Comparison of ENCODE assay signal across 9 mouse cellular contexts in genomic region chr14:79843135-79843550, GRCm38 (mm10).
DNase-seq lines count a peak whose midpoint lies in the region; ATAC-seq and TF ChIP-seq lines count a peak whose summit lies in the region.
"Had no signal": no experiment of that assay in that cellular context is flagged by ENCODE, and none has a peak within 500 bp of the region (broad histone marks: within the 10 kb centered on the region; RNA-seq: fewer than 3 reads in every experiment).

No protein-coding gene starts in this region.

- no peak overlapping the region for H3K4me3 ChIP-seq in kidney, embryonic 14.5 days (ENCODE audit: low read length)
- H3K4me3 ChIP-seq in ES-Bruce4 (ENCODE audit: low read depth, low read length): no peak overlapping the region
- no peak overlapping the region for H3K4me3 ChIP-seq in hindbrain, embryonic 15.5 days
- H3K4me3 ChIP-seq in neural tube, embryonic 11.5 days (ENCODE audit: low read depth, low read length): no peak overlapping the region
- H3K4me3 ChIP-seq: megakaryocyte, embryonic 14.5 days had no signal

- 20% methylated on average over 13 of the region's 13 CpGs for WGBS in kidney, embryonic 14.5 days
- 8% methylated on average over 13 of the region's 13 CpGs for WGBS in hindbrain, embryonic 15.5 days
- WGBS in neural tube, embryonic 11.5 days: 6% methylated on average over 13 of the region's 13 CpGs

- no peak for TF ChIP-seq EP300 in ES-Bruce4 (IDR thresholded peaks at IDR 0.05; ENCODE audit: insufficient read depth, low read depth, low read length)

- H3K4me2 ChIP-seq in kidney, embryonic 14.5 days (replicated peaks; ENCODE audit: low read depth, low read length): no peak overlapping the region
- H3K4me2 ChIP-seq in hindbrain, embryonic 15.5 days: peak overlapping the region; percentile 16; the same call in 1 of the 2 replicates
- no peak overlapping the region for H3K4me2 ChIP-seq in neural tube, embryonic 11.5 days (ENCODE audit: low read depth)

- no peaks in the 10 kb centered on the region for H3K27me3 ChIP-seq in kidney, embryonic 14.5 days (ENCODE audit: control insufficient read depth, insufficient read depth, low read length)
- H3K27me3 ChIP-seq in ES-Bruce4 (ENCODE audit: control insufficient read depth, insufficient read depth, low read length, poor library complexity, severe bottlenecking): no peaks in the 10 kb centered on the region
- no peaks in the 10 kb centered on the region for H3K27me3 ChIP-seq in hindbrain, embryonic 15.5 days
- H3K27me3 ChIP-seq in neural tube, embryonic 11.5 days (ENCODE audit: control insufficient read depth, insufficient read depth, low read length): no peaks in the 10 kb centered on the region
- H3K27me3 ChIP-seq: megakaryocyte, embryonic 14.5 days had no signal

- no peak overlapping the region for H3K27ac ChIP-seq in kidney, embryonic 14.5 days (ENCODE audit: low read depth, low read length)
- no peak overlapping the region for H3K27ac ChIP-seq in ES-Bruce4 (ENCODE audit: insufficient read depth, low read length)
- no peak overlapping the region for H3K27ac ChIP-seq in hindbrain, embryonic 15.5 days (replicated peaks)
- H3K27ac ChIP-seq in neural tube, embryonic 11.5 days (ENCODE audit: low read depth, low read length): 0 out of 2 replicates have a peak overlapping the region, but pooled peaks have one; percentile 35

- peak; percentile 44 for TF ChIP-seq CTCF in ES-Bruce4 (IDR thresholded peaks at IDR 0.05; ENCODE audit: low read depth, low read length)

- ATAC-seq in kidney, embryonic 14.5 days (ENCODE audit: low FRiP score, low TSS enrichment): no peak
- ATAC-seq in hindbrain, embryonic 15.5 days (ENCODE audit: low FRiP score, low read depth): peak; percentile 69; the same call in 1 of the 2 replicates
- peak; percentile 77; the same call in 1 of the 2 replicates for ATAC-seq in neural tube, embryonic 11.5 days (ENCODE audit: insufficient read depth, low FRiP score, low TSS enrichment)

- H3K36me3 ChIP-seq in kidney, embryonic 14.5 days (ENCODE audit: control insufficient read depth, insufficient read depth, low read length): no peaks in the 10 kb centered on the region
- H3K36me3 ChIP-seq in ES-Bruce4 (ENCODE audit: control insufficient read depth, insufficient read depth, low read length, poor library complexity, severe bottlenecking): no peaks in the 10 kb centered on the region
- H3K36me3 ChIP-seq in hindbrain, embryonic 15.5 days: no peaks in the 10 kb centered on the region
- H3K36me3 ChIP-seq in neural tube, embryonic 11.5 days (ENCODE audit: control insufficient read depth, insufficient read depth, low read length): no peaks in the 10 kb centered on the region

- no peak overlapping the region for H3K9ac ChIP-seq in kidney, embryonic 14.5 days (ENCODE audit: low read depth, low read length)
- no peak overlapping the region for H3K9ac ChIP-seq in ES-Bruce4 (ENCODE audit: low read depth, poor library complexity, severe bottlenecking)
- H3K9ac ChIP-seq in hindbrain, embryonic 15.5 days: no peak overlapping the region
- no peak overlapping the region for H3K9ac ChIP-seq in neural tube, embryonic 11.5 days (ENCODE audit: low read length)

- H3K4me1 ChIP-seq in kidney, embryonic 14.5 days (ENCODE audit: control insufficient read depth, insufficient read depth, low read length): no peaks in the 10 kb centered on the region
- no peaks in the 10 kb centered on the region for H3K4me1 ChIP-seq in ES-Bruce4 (ENCODE audit: control insufficient read depth, insufficient read depth, low read length)
- peaks cover 1% of the 10 kb centered on the region for H3K4me1 ChIP-seq in hindbrain, embryonic 15.5 days (replicated peaks)
- H3K4me1 ChIP-seq in neural tube, embryonic 11.5 days (ENCODE audit: control insufficient read depth, insufficient read depth, low read length): no peaks in the 10 kb centered on the region
- H3K4me1 ChIP-seq: megakaryocyte, embryonic 14.5 days had no signal

- H3K9me3 ChIP-seq in kidney, embryonic 14.5 days (ENCODE audit: control insufficient read depth, low read length): no peaks in the 10 kb centered on the region
- H3K9me3 ChIP-seq in ES-Bruce4 (replicated peaks; ENCODE audit: control insufficient read depth, insufficient read depth, low read length, poor library complexity, severe bottlenecking): no peaks in the 10 kb centered on the region
- no peaks in the 10 kb centered on the region for H3K9me3 ChIP-seq in hindbrain, embryonic 15.5 days
- no peaks in the 10 kb centered on the region for H3K9me3 ChIP-seq in neural tube, embryonic 11.5 days (ENCODE audit: control insufficient read depth, low read length)

- no peak for TF ChIP-seq POLR2A in ES-Bruce4 (IDR thresholded peaks at IDR 0.05; ENCODE audit: insufficient read depth, low read length)

- peak; percentile 38 for DNase-seq in kidney, adult 18-20 months
- DNase-seq in cerebellum, postnatal 10 days: peak; percentile 77 to 81
- peak; percentile 63 for DNase-seq in neural tube, embryonic 11.5 days (ENCODE audit: low spot score)
- no peak for DNase-seq in thymus, postnatal 14 days
- no peak for DNase-seq in urinary bladder, postnatal 36 days (ENCODE audit: low spot score in 2 of 2)

Comparison
In these comparisons a context has a peak if more than half of its experiments do, and no peak if none do; other contexts are left out.
1. DNase-seq: peak in kidney, adult 18-20 months (single experiment), cerebellum, postnatal 10 days (2 of 2) and neural tube, embryonic 11.5 days (single experiment); none in thymus, postnatal 14 days (single experiment) and urinary bladder, postnatal 36 days (0 of 2).